In genomic region chr6:52824977-52825482, GRCm38 (mm10) we compare ENCODE assay signal across 10 mouse cellular contexts.
A peak's percentile ranks its signal among the peaks of the same experiment; 100 is the strongest.
DNase-seq lines count a peak whose midpoint lies in the region; ATAC-seq and TF ChIP-seq lines count a peak whose summit lies in the region.
"Had no signal": no experiment of that assay in that cellular context is flagged by ENCODE, and none has a peak within 500 bp of the region (broad histone marks: within the 10 kb centered on the region; RNA-seq: fewer than 3 reads in every experiment).

No protein-coding gene starts in this region.

- ATAC-seq in forebrain, embryonic 11.5 days (replicated peaks; ENCODE audit: low FRiP score) = peak; percentile 74

- intact Hi-C loops in left cerebral cortex, adult 2 months (cut with DNase I) = no loop called here
- intact Hi-C loops in heart, postnatal 10 days (cut with DNase I) = no loop called here

- peaks cover 26% of the 10 kb centered on the region for H3K27me3 ChIP-seq in forebrain, embryonic 11.5 days (ENCODE audit: control insufficient read depth, insufficient read depth, low read length)
- H3K27me3 ChIP-seq in forebrain, embryonic 10.5 days (ENCODE audit: poor library complexity, severe bottlenecking) = peaks cover 83% of the 10 kb centered on the region
- H3K27me3 ChIP-seq: embryonic facial prominence, embryonic 15.5 days; heart, embryonic 12.5 days had no signal

- peaks cover 14% of the 10 kb centered on the region; the same call in 1 of the 2 replicates for H3K4me1 ChIP-seq in forebrain, embryonic 11.5 days (replicated peaks; ENCODE audit: control insufficient read depth, insufficient read depth, low read length)
- peaks cover 77% of the 10 kb centered on the region for H3K4me1 ChIP-seq in forebrain, embryonic 10.5 days
- peaks cover 6% of the 10 kb centered on the region for H3K4me1 ChIP-seq in cortical plate, adult 2 months (ENCODE audit: control insufficient read depth, insufficient read depth, low read length)
- H3K4me1 ChIP-seq: heart, embryonic 12.5 days had no signal

- H3K36me3 ChIP-seq in forebrain, embryonic 11.5 days (ENCODE audit: control insufficient read depth, insufficient read depth, low read length) = no peaks in the 10 kb centered on the region
- no peaks in the 10 kb centered on the region for H3K36me3 ChIP-seq in forebrain, embryonic 10.5 days (replicated peaks)
- H3K36me3 ChIP-seq: embryonic facial prominence, embryonic 15.5 days; heart, embryonic 12.5 days had no signal

- no peak overlapping the region for H3K4me3 ChIP-seq in forebrain, embryonic 11.5 days (ENCODE audit: low read depth, low read length)
- H3K4me3 ChIP-seq in forebrain, embryonic 10.5 days = no peak overlapping the region
- no peak overlapping the region for H3K4me3 ChIP-seq in cortical plate, adult 2 months (ENCODE audit: insufficient read depth, low read length)
- no peak overlapping the region for H3K4me3 ChIP-seq in left cerebral cortex, adult 2 months
- H3K4me3 ChIP-seq: embryonic facial prominence, embryonic 15.5 days; heart, embryonic 12.5 days had no signal

- WGBS in forebrain, embryonic 11.5 days = 50% methylated on average over 3 of the region's 3 CpGs
- 64% methylated on average over 3 of the region's 3 CpGs for WGBS in forebrain, embryonic 10.5 days

- H3K4me2 ChIP-seq in forebrain, embryonic 11.5 days (ENCODE audit: low read depth, low read length, severe bottlenecking) = no peak overlapping the region
- H3K4me2 ChIP-seq: embryonic facial prominence, embryonic 15.5 days; heart, embryonic 12.5 days had no signal

- no peak for TF ChIP-seq CTCF in cortical plate, adult 2 months (IDR thresholded peaks at IDR 0.05; ENCODE audit: extremely low read depth, insufficient read depth, low read length)
- TF ChIP-seq CTCF in left cerebral cortex, adult 2 months (IDR thresholded peaks at IDR 0.05) = no peak

- no peak overlapping the region for H3K9ac ChIP-seq in forebrain, embryonic 11.5 days (ENCODE audit: low read length)
- H3K9ac ChIP-seq: embryonic facial prominence, embryonic 15.5 days; heart, embryonic 12.5 days had no signal

- H3K9me3 ChIP-seq in forebrain, embryonic 11.5 days (ENCODE audit: control insufficient read depth, low read length) = no peaks in the 10 kb centered on the region
- H3K9me3 ChIP-seq in forebrain, embryonic 10.5 days = no peaks in the 10 kb centered on the region
- H3K9me3 ChIP-seq: embryonic facial prominence, embryonic 15.5 days; heart, embryonic 12.5 days had no signal

- no peak overlapping the region for H3K27ac ChIP-seq in forebrain, embryonic 11.5 days (ENCODE audit: low read depth, low read length)
- no peak overlapping the region for H3K27ac ChIP-seq in forebrain, embryonic 10.5 days
- H3K27ac ChIP-seq in cortical plate, adult 2 months (ENCODE audit: insufficient read depth, low read length) = 0 out of 2 replicates have a peak overlapping the region, but pooled peaks have one; percentile 7
- peak overlapping the region; percentile 83 for H3K27ac ChIP-seq in left cerebral cortex, adult 2 months
- H3K27ac ChIP-seq: embryonic facial prominence, embryonic 15.5 days had no signal

- no peak for TF ChIP-seq POLR2A in cortical plate, adult 2 months (IDR thresholded peaks at IDR 0.05; ENCODE audit: extremely low read depth, insufficient read depth, low read length)

- DNase-seq in forebrain, embryonic 11.5 days (ENCODE audit: low spot score) = no peak
- DNase-seq in forebrain, embryonic 10.5 days (ENCODE audit: extremely low spot score, low spot score) = no peak
- DNase-seq in Muller cell, postnatal 12 days (ENCODE audit: inconsistent ontology term) = peak; percentile 79
- DNase-seq in left cerebral cortex, adult 2 months (ENCODE audit: extremely low spot score in 1 of 2, low spot score in 2 of 2) = no peak
- no peak for DNase-seq in kidney, adult 11 months
- no peak for DNase-seq in heart, postnatal 10 days
- DNase-seq in spleen, adult 12 weeks (ENCODE audit: low spot score) = no peak

Comparison
In these comparisons a context has a peak if more than half of its experiments do, and no peak if none do; other contexts are left out.
1. H3K27ac ChIP-seq: peak in cortical plate, adult 2 months (single experiment) and left cerebral cortex, adult 2 months (single experiment); none in forebrain, embryonic 11.5 days (single experiment) and forebrain, embryonic 10.5 days (single experiment).